Mouse (Mus musculus) central nervous system, embryonic 11.5 days (tissue): ENCODE data around the gene Flnc. TPM values are rescaled to one million over a fixed set of nuclear protein-coding genes. Genes with fewer than 3 reads are reported as not detected.

Source experiments
- polyA plus RNA-seq: library from polyadenylated mRNA; depleted of rRNA; stranded (reverse); fragments of >200 nt; gene quantifications from 2 replicates; pipeline ENCODE4 v1.2.3, GENCODE M21; 2012; rRNA removed

Flnc gene
- polyA plus RNA-seq = 5.5 and 12.2 TPM in 2 replicates

GRCm38 (mm10) chr6:29433038-29433803, at the start of gene Flnc:
TSS of gene Flnc (plus strand) at chr6:29433256.

DNA sequence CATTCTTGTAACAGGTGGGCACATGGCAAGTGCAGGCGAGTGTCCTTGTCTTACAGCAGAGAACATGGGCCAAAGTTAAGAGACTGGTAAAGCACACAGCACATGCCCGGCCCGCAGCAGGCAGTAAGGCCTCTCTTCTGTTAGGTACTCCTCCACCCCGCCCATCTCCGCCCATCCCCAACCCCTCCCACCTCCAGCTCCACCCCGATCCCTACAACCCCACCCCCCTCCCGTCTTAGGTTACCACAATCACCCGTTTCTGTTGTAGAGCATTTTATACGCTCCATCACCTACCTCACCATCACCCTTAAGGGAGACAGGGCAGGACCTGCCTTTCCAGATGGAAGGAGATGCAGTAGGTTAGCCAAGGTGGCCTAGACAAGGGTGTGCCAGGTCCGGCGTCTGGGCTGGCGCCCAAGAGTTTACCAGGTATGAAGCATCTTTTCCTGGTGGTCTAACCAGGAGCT, 45.0 kb upstream of the Flnc start, which contains the start of gene Opn1sw:
Gene Opn1sw (minus strand): TSS at position 417 of the 467 bp plus-strand sequence.

GRCm38 (mm10) chr6:29395910-29396713, 36.9 kb upstream of the Flnc start, which contains the start of gene Ccdc136:
TSS of gene Ccdc136 (plus strand) at chr6:29396309.

GRCm38 (mm10) chr6:29467583-29468354, 34.7 kb downstream of the Flnc start, which contains the start of gene Atp6v1f:
TSS of gene Atp6v1f (plus strand) at chr6:29467718.

GRCm38 (mm10) chr6:29471137-29471536, 38.1 kb downstream of the Flnc start, which contains the start of gene Atp6v1fnb:
TSS of gene Atp6v1fnb (plus strand) at chr6:29471437.

DNA sequence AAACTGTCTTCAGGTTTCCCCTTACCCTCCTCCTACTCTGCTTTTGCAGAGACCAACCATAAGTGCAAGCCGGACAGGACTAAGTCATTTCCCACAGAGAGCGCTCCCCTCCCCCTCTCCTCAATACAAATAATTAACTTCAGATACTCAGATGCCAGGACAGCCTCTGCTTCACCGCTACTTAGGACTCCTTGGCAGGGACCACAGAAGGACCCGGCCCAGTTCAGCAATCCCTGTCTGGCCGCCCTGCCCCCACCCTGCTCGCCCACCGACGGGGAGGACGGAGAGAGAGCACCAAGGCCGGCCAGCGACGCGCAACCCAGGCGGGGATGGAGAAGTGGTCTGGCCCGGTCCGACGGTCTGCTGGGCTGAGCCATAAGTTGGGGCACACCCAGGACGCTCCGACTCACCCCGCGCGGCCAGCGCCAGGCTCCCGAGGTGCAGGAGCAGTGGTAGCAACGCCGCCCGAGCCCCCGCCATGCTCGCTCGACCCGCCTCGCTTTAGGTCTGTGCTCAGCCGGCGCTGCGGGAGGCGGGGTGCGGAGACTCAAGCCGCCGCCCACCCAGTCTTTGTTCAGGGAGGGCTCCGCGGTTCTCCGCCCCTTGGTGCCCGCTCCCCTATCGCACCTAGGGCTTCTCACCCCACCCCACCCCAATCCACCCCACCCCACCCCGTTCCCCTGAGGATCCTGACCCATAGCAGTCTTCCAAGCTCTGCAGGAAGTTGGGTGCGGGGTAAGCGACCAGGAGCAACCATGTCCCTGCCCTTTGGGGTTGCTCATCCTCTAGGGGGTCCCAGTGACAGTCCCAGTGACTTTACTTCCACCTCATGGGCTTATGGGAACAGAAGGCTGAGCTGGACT, 74.6 kb downstream of the Flnc start, which contains the start of gene Kcp:
Gene Kcp (minus strand): TSS at position 506 of the 863 bp plus-strand sequence.

Other genes with a start within 250 kb of the Flnc start
- gene Impdh1, start 216.9 kb upstream of the Flnc start, polyA plus RNA-seq = 27.5 and 29.9 TPM in 2 replicates
- gene Hilpda, start 160.8 kb upstream of the Flnc start, polyA plus RNA-seq = 19.6 and 30.4 TPM in 2 replicates
- 1.0 and 1.5 TPM in 2 replicates for gene Fam71f2, start 153.7 kb upstream of the Flnc start, polyA plus RNA-seq
- 0.09 TPM in 1 of 2 replicates, not detected in the other for gene Fam71f1, start 114.1 kb upstream of the Flnc start, polyA plus RNA-seq
- gene Calu, start 85.2 kb upstream of the Flnc start, polyA plus RNA-seq = 211 and 214 TPM in 2 replicates
- 0.06 TPM in 1 of 2 replicates, not detected in the other for gene Opn1sw, start 44.8 kb upstream of the Flnc start, polyA plus RNA-seq
- 31.4 and 47.4 TPM in 2 replicates for gene Ccdc136, start 36.9 kb upstream of the Flnc start, polyA plus RNA-seq
- 119 and 185 TPM in 2 replicates for gene Atp6v1f, start 34.5 kb downstream of the Flnc start, polyA plus RNA-seq
- gene Atp6v1fnb, start 38.2 kb downstream of the Flnc start, polyA plus RNA-seq = 0.16 TPM in 2 replicates
- 37.7 and 61.8 TPM in 2 replicates for gene Kcp, start 74.7 kb downstream of the Flnc start, polyA plus RNA-seq
- 1.5 and 4.3 TPM in 2 replicates for gene Irf5, start 93.4 kb downstream of the Flnc start, polyA plus RNA-seq
- gene Tnpo3, start 176.6 kb downstream of the Flnc start, polyA plus RNA-seq = 74.3 and 93.2 TPM in 2 replicates